Mouse (Mus musculus): Measurements from ENCODE around the gene Cpm. TPM values are rescaled to one million over a fixed set of nuclear protein-coding genes. Genes with fewer than 3 reads are reported as not detected.

Gene Cpm
- polyA plus RNA-seq, 1 experiment, result 0.07 TPM

- peaks cover 26% of the 10 kb centered on the region for H3K36me3 ChIP-seq (ENCODE audit: control insufficient read depth, insufficient read depth)
- TF ChIP-seq REST (IDR thresholded peaks at IDR 0.05; ENCODE audit: insufficient read depth, insufficient read length) (no peak), POLR2AphosphoS2 (IDR thresholded peaks at IDR 0.05; ENCODE audit: insufficient read length, low read depth) (no peak), MAX (IDR thresholded peaks at IDR 0.05; ENCODE audit: low read depth) (no peak), MYOG (IDR thresholded peaks at IDR 0.05; ENCODE audit: control insufficient read depth in 1 of 3, insufficient read depth in 1 of 3, insufficient read length in 2 of 3, low read depth in 2 of 3) (no peak), POLR2A (IDR thresholded peaks at IDR 0.05; ENCODE audit: insufficient read length, low read depth) (no peak), E2F4 (IDR thresholded peaks at IDR 0.05; ENCODE audit: insufficient read depth) (no peak), MYOD1 (IDR thresholded peaks at IDR 0.05; ENCODE audit: control insufficient read depth in 1 of 3, insufficient read length in 2 of 3, low read depth in 2 of 3) (no peak), SRF (IDR thresholded peaks at IDR 0.05; ENCODE audit: control insufficient read depth, insufficient read length, low read depth) (no peak), TCF3 (IDR thresholded peaks at IDR 0.05; ENCODE audit: insufficient read length, low read depth) (no peak), CEBPB (IDR thresholded peaks at IDR 0.05; ENCODE audit: insufficient read depth, poor library complexity, severe bottlenecking) (no peak), TCF12 (IDR thresholded peaks at IDR 0.05; ENCODE audit: insufficient read depth, poor library complexity, severe bottlenecking) (no peak), USF1 (IDR thresholded peaks at IDR 0.05; ENCODE audit: low read depth) (no peak)
- peak overlapping the region; percentile 74 for H3ac ChIP-seq (ENCODE audit: control insufficient read depth, insufficient read length)
- peaks cover 55% of the 10 kb centered on the region for H3K79me2 ChIP-seq (ENCODE audit: control insufficient read depth, insufficient read depth)
- no peaks in the 10 kb centered on the region for H3K27me3 ChIP-seq (ENCODE audit: control insufficient read depth, insufficient read depth, insufficient read length)
- H3K4me2 ChIP-seq (ENCODE audit: low read depth), result peak overlapping the region; percentile 70
- peak overlapping the region; percentile 86 for H3K4me3 ChIP-seq
These were observed 80.1 kb downstream of the Cpm start for GRCm38 (mm10) chr10:117709326-117709830.

GRCm38 (mm10) chr10:117709930-117710603 lies 80.8 kb downstream of the Cpm start:
- H3K36me3 ChIP-seq (ENCODE audit: control insufficient read depth, insufficient read depth), result peaks cover 19% of the 10 kb centered on the region
- H3K4me3 ChIP-seq, result peak overlapping the region; percentile 86
- peak overlapping the region; percentile 74 for H3ac ChIP-seq (ENCODE audit: control insufficient read depth, insufficient read length)
- H3K27me3 ChIP-seq (ENCODE audit: control insufficient read depth, insufficient read depth, insufficient read length), result no peaks in the 10 kb centered on the region
- H3K4me2 ChIP-seq (ENCODE audit: low read depth), result peak overlapping the region; percentile 70
- TF ChIP-seq POLR2AphosphoS2 (IDR thresholded peaks at IDR 0.05; ENCODE audit: insufficient read length, low read depth) (peak; percentile 69), REST (IDR thresholded peaks at IDR 0.05; ENCODE audit: insufficient read depth, insufficient read length) (no peak), E2F4 (IDR thresholded peaks at IDR 0.05; ENCODE audit: insufficient read depth) (no peak), TCF3 (IDR thresholded peaks at IDR 0.05; ENCODE audit: insufficient read length, low read depth) (no peak), SRF (IDR thresholded peaks at IDR 0.05; ENCODE audit: control insufficient read depth, insufficient read length, low read depth) (peak; percentile 42), USF1 (IDR thresholded peaks at IDR 0.05; ENCODE audit: low read depth) (no peak), MYOD1 (IDR thresholded peaks at IDR 0.05; ENCODE audit: control insufficient read depth in 1 of 3, insufficient read length in 2 of 3, low read depth in 2 of 3) (peak in 2 of 3 experiments; percentile 40 to 80), POLR2A (IDR thresholded peaks at IDR 0.05; ENCODE audit: insufficient read length, low read depth) (peak; percentile 66), MAX (IDR thresholded peaks at IDR 0.05; ENCODE audit: low read depth) (no peak), MYOG (IDR thresholded peaks at IDR 0.05; ENCODE audit: control insufficient read depth in 1 of 3, insufficient read depth in 1 of 3, insufficient read length in 2 of 3, low read depth in 2 of 3) (peak in 1 of 3 experiments; percentile 69), CEBPB (IDR thresholded peaks at IDR 0.05; ENCODE audit: insufficient read depth, poor library complexity, severe bottlenecking) (no peak), TCF12 (IDR thresholded peaks at IDR 0.05; ENCODE audit: insufficient read depth, poor library complexity, severe bottlenecking) (no peak)
- H3K79me2 ChIP-seq (ENCODE audit: control insufficient read depth, insufficient read depth), result peaks cover 48% of the 10 kb centered on the region

- peak within 1 kb of the TSS; percentile 82 for H3K4me2 ChIP-seq (ENCODE audit: low read depth)
- H3K79me2 ChIP-seq (ENCODE audit: control insufficient read depth, insufficient read depth), result peaks cover 42% of the 10 kb centered on the region
- peak within 1 kb of the TSS; percentile 74 for H3ac ChIP-seq (ENCODE audit: control insufficient read depth, insufficient read length)
- peaks cover 15% of the 10 kb centered on the region for H3K36me3 ChIP-seq (ENCODE audit: control insufficient read depth, insufficient read depth)
- peak within 1 kb of the TSS; percentile 86 for H3K4me3 ChIP-seq
- no peaks in the 10 kb centered on the region for H3K27me3 ChIP-seq (ENCODE audit: control insufficient read depth, insufficient read depth, insufficient read length)
- TF ChIP-seq POLR2A (IDR thresholded peaks at IDR 0.05; ENCODE audit: insufficient read length, low read depth) (peak; percentile 69), CEBPB (IDR thresholded peaks at IDR 0.05; ENCODE audit: insufficient read depth, poor library complexity, severe bottlenecking) (no peak), TCF3 (IDR thresholded peaks at IDR 0.05; ENCODE audit: insufficient read length, low read depth) (no peak), MYOG (IDR thresholded peaks at IDR 0.05; ENCODE audit: control insufficient read depth in 1 of 3, insufficient read depth in 1 of 3, insufficient read length in 2 of 3, low read depth in 2 of 3) (peak in 2 of 3 experiments; percentile 58 to 98), MAX (IDR thresholded peaks at IDR 0.05; ENCODE audit: low read depth) (no peak), REST (IDR thresholded peaks at IDR 0.05; ENCODE audit: insufficient read depth, insufficient read length) (no peak), POLR2AphosphoS2 (IDR thresholded peaks at IDR 0.05; ENCODE audit: insufficient read length, low read depth) (peak; percentile 62), SRF (IDR thresholded peaks at IDR 0.05; ENCODE audit: control insufficient read depth, insufficient read length, low read depth) (no peak), MYOD1 (IDR thresholded peaks at IDR 0.05; ENCODE audit: control insufficient read depth in 1 of 3, insufficient read length in 2 of 3, low read depth in 2 of 3) (peak in 2 of 3 experiments; percentile 48 to 74), USF1 (IDR thresholded peaks at IDR 0.05; ENCODE audit: low read depth) (no peak), E2F4 (IDR thresholded peaks at IDR 0.05; ENCODE audit: insufficient read depth) (peak; percentile 34), TCF12 (IDR thresholded peaks at IDR 0.05; ENCODE audit: insufficient read depth, poor library complexity, severe bottlenecking) (peak; percentile 25)
These were observed 81.4 kb downstream of the Cpm start, which contains the start of gene Mdm2 for GRCm38 (mm10) chr10:117710604-117711141. Gene Mdm2 (minus strand): TSS chr10:117710758.

GRCm38 (mm10) chr10:117711408-117711807 lies 82.1 kb downstream of the Cpm start:
- Histone ChIP-seq H3K36me3 (ENCODE audit: control insufficient read depth, insufficient read depth) (peaks cover 14% of the 10 kb centered on the region), H3ac (ENCODE audit: control insufficient read depth, insufficient read length) (no peak overlapping the region), H3K4me2 (ENCODE audit: low read depth) (peak overlapping the region; percentile 82), H3K27me3 (ENCODE audit: control insufficient read depth, insufficient read depth, insufficient read length) (no peaks in the 10 kb centered on the region), H3K79me2 (ENCODE audit: control insufficient read depth, insufficient read depth) (peaks cover 35% of the 10 kb centered on the region), H3K4me3 (peak overlapping the region; percentile 86)
- no peak for TF ChIP-seq MYOG (IDR thresholded peaks at IDR 0.05; ENCODE audit: control insufficient read depth in 1 of 3, insufficient read depth in 1 of 3, insufficient read length in 2 of 3, low read depth in 2 of 3)
